Mouse (Mus musculus): ENCODE results near the gene Prg4. TPM values are rescaled to one million over a fixed set of nuclear protein-coding genes. Genes with fewer than 3 reads are reported as not detected.

The Prg4 gene
- 0.37 and 0.63 TPM in 2 replicates for polyA plus RNA-seq (2014; fragmentation: Nextera tagmentation; extraction: Ambion mirVana)

DNA sequence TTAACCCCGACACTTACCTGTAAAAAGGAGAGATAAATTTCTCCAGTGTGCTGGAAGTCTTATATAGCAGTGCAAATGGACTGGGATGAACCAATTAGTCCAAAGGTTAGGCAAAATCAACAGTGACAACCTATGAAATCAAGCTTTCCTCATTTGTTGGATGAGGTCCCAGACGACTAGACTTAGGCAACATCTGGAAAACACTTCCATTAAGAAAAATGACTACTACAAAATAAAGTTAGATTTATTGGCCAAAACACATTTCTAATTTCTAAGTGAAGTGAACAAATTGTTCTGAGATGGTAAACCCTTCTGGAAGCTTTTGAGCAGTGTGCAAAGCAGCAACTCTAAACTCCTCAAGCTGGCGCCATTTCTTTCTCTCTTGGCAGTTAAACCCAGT lies at the start of gene Prg4:
Gene Prg4 (minus strand): TSS at position 34 of the 400 bp plus-strand sequence.
- Histone ChIP-seq H3K4me3 (ENCODE audit: low read depth, low read length) (no peak within 1 kb of the TSS), H3K4me1 (ENCODE audit: control insufficient read depth, insufficient read depth, low read length) (no peaks in the 10 kb centered on the region), H3K9ac (ENCODE audit: low read length) (no peak within 1 kb of the TSS), H3K27ac (ENCODE audit: low read depth, low read length) (no peak within 1 kb of the TSS), H3K9me3 (replicated peaks; ENCODE audit: control insufficient read depth, low read length) (no peaks in the 10 kb centered on the region), H3K4me2 (ENCODE audit: low read length) (no peak within 1 kb of the TSS), H3K27me3 (replicated peaks; ENCODE audit: control insufficient read depth, insufficient read depth, low read length) (no peaks in the 10 kb centered on the region), H3K36me3 (ENCODE audit: control insufficient read depth, insufficient read depth, low read length) (no peaks in the 10 kb centered on the region)
- no peak for DNase-seq (ENCODE audit: low spot score)
- ATAC-seq, result no peak
- 84% methylated on average over 3 of the region's 3 CpGs for WGBS

DNA sequence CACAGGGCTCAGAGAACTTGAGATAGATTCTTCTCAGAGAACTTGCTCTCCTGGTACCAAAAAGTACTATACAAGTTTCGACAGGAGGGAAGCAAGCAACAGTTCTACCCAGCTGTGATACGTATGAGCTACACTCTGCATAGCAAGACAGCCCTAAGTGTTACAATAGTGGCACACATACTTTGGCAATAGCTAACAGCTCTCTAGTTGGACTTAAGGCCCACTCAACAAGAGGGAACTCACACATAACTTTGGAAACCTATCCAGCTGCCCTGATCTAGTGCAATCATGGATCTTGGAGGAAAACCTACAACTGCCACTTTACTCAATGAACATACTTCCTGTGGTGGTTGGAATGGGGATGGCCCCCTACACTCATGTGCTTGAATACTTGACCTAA lies 47.1 kb upstream of the Prg4 start:
- Histone ChIP-seq H3K4me2 (ENCODE audit: low read length) (no peak overlapping the region), H3K4me3 (ENCODE audit: low read depth, low read length) (no peak overlapping the region), H3K27me3 (replicated peaks; ENCODE audit: control insufficient read depth, insufficient read depth, low read length) (no peaks in the 10 kb centered on the region), H3K9me3 (replicated peaks; ENCODE audit: control insufficient read depth, low read length) (no peaks in the 10 kb centered on the region), H3K36me3 (ENCODE audit: control insufficient read depth, insufficient read depth, low read length) (no peaks in the 10 kb centered on the region), H3K9ac (ENCODE audit: low read length) (no peak overlapping the region), H3K4me1 (ENCODE audit: control insufficient read depth, insufficient read depth, low read length) (no peaks in the 10 kb centered on the region), H3K27ac (ENCODE audit: low read depth, low read length) (no peak overlapping the region)
- 92% methylated on average over 2 of the region's 2 CpGs for WGBS
- DNase-seq (ENCODE audit: low spot score), result no peak
- no peak for ATAC-seq

DNA sequence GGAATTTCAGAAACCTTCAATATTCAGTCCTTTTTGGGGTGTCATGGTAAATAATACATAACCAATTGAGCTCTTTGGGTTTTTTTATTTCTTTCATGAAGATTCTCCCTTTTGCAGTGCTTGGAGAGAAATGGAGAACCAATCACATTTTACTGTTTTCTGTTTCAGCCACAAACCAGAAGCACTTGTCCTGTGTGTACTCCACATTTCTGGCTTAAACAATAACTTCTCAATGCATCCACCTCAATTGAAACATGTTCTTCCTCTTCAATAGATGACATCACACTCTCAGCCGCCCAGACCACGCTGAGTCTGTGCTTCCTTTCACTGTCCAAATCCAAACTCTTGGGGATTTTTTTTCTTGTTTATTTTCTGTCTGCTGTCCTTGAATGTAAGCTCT lies 39.8 kb upstream of the Prg4 start:
- Histone ChIP-seq H3K36me3 (ENCODE audit: control insufficient read depth, insufficient read depth, low read length) (no peaks in the 10 kb centered on the region), H3K4me1 (ENCODE audit: control insufficient read depth, insufficient read depth, low read length) (no peaks in the 10 kb centered on the region), H3K4me2 (ENCODE audit: low read length) (no peak overlapping the region), H3K4me3 (ENCODE audit: low read depth, low read length) (no peak overlapping the region), H3K27ac (ENCODE audit: low read depth, low read length) (no peak overlapping the region), H3K9me3 (replicated peaks; ENCODE audit: control insufficient read depth, low read length) (no peaks in the 10 kb centered on the region), H3K27me3 (replicated peaks; ENCODE audit: control insufficient read depth, insufficient read depth, low read length) (no peaks in the 10 kb centered on the region), H3K9ac (ENCODE audit: low read length) (no peak overlapping the region)
- ATAC-seq (no peak), DNase-seq (ENCODE audit: low spot score) (no peak)
- 56% methylated on average over 2 of the region's 2 CpGs for whole genome bisulfite sequencing

DNA sequence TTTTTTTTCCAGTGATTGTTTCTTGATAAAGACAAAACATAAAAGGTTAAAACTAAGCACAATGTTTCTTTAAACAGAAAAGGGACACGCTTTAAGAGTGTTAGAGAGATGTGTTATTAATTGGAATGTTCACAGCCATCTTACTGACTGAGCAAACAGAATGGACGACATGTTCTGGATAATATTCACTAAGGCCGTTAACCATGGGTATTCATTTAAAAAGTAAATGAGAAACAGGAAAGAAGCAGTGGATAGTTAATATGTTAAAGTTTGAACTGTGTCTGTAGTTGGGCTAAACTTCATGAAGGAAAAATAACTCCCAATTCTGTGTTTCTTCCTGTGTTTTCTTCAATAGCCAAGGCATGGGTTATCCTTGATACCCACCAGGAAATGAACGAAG lies 37.4 kb upstream of the Prg4 start:
- Histone ChIP-seq H3K4me3 (ENCODE audit: low read depth, low read length) (no peak overlapping the region), H3K27ac (ENCODE audit: low read depth, low read length) (no peak overlapping the region), H3K27me3 (replicated peaks; ENCODE audit: control insufficient read depth, insufficient read depth, low read length) (no peaks in the 10 kb centered on the region), H3K9me3 (replicated peaks; ENCODE audit: control insufficient read depth, low read length) (peaks cover 4% of the 10 kb centered on the region; the same call in 1 of the 2 replicates), H3K36me3 (ENCODE audit: control insufficient read depth, insufficient read depth, low read length) (no peaks in the 10 kb centered on the region), H3K4me2 (ENCODE audit: low read length) (no peak overlapping the region), H3K4me1 (ENCODE audit: control insufficient read depth, insufficient read depth, low read length) (no peaks in the 10 kb centered on the region), H3K9ac (ENCODE audit: low read length) (no peak overlapping the region)
- WGBS, result 75% methylated on average over 4 of the region's 4 CpGs
- no peak for DNase-seq (ENCODE audit: low spot score)
- ATAC-seq, result no peak

DNA sequence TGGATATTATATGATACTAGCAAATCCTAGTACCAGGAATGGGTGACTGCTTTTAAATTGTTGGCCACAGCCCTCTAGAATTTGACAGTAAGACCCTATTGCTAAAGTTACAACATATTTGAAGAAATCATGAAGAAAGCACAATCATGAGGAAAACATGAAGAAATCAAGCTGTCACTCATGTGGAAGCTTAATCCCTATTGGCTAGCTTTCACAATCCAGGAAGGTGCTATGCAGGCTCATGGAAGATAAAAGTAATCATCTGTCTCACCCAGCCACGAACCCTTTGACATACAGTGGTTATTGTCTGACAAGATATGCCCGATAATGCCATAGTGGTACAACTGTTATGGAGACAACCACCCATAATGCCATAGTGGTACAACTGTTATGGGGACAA lies 32.2 kb upstream of the Prg4 start:
- ATAC-seq, result no peak
- peaks cover 4% of the 10 kb centered on the region; the same call in 1 of the 2 replicates for H3K9me3 ChIP-seq (replicated peaks; ENCODE audit: control insufficient read depth, low read length)
- no peak overlapping the region for H3K9ac ChIP-seq (ENCODE audit: low read length)
- no peaks in the 10 kb centered on the region for H3K36me3 ChIP-seq (ENCODE audit: control insufficient read depth, insufficient read depth, low read length)
- no peak for DNase-seq (ENCODE audit: low spot score)
- no peaks in the 10 kb centered on the region for H3K27me3 ChIP-seq (replicated peaks; ENCODE audit: control insufficient read depth, insufficient read depth, low read length)
- H3K4me3 ChIP-seq (ENCODE audit: low read depth, low read length), result no peak overlapping the region
- 81% methylated on average over 2 of the region's 2 CpGs for WGBS
- H3K4me2 ChIP-seq (ENCODE audit: low read length), result no peak overlapping the region
- no peak overlapping the region for H3K27ac ChIP-seq (ENCODE audit: low read depth, low read length)
- no peaks in the 10 kb centered on the region for H3K4me1 ChIP-seq (ENCODE audit: control insufficient read depth, insufficient read depth, low read length)

DNA sequence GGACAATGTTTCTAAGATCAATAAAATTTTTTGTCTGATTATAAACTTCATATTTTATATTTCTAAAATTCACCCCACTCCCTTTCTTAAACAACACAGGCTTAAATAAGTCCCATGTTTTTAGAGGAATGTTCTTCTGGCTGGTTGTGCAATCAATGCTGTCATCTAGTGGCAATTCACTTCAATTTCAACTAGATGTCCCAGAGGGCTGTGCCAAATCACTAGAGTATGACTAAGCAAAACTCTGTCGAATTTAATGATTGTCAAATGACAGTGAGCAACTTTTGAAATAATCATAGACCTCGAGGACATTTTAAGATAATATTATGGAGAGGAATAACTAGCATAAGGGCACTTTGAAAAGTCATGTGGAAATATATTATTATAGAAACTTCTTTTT lies 31.7 kb upstream of the Prg4 start:
- H3K36me3 ChIP-seq (ENCODE audit: control insufficient read depth, insufficient read depth, low read length), result no peaks in the 10 kb centered on the region
- H3K9ac ChIP-seq (ENCODE audit: low read length), result no peak overlapping the region
- ATAC-seq (no peak), DNase-seq (ENCODE audit: low spot score) (no peak)
- H3K4me3 ChIP-seq (ENCODE audit: low read depth, low read length), result no peak overlapping the region
- peaks cover 4% of the 10 kb centered on the region; the same call in 1 of the 2 replicates for H3K9me3 ChIP-seq (replicated peaks; ENCODE audit: control insufficient read depth, low read length)
- no peaks in the 10 kb centered on the region for H3K4me1 ChIP-seq (ENCODE audit: control insufficient read depth, insufficient read depth, low read length)
- no peak overlapping the region for H3K27ac ChIP-seq (ENCODE audit: low read depth, low read length)
- no peak overlapping the region for H3K4me2 ChIP-seq (ENCODE audit: low read length)
- H3K27me3 ChIP-seq (replicated peaks; ENCODE audit: control insufficient read depth, insufficient read depth, low read length), result no peaks in the 10 kb centered on the region
- 71% methylated on average over 2 of the region's 2 CpGs for WGBS

DNA sequence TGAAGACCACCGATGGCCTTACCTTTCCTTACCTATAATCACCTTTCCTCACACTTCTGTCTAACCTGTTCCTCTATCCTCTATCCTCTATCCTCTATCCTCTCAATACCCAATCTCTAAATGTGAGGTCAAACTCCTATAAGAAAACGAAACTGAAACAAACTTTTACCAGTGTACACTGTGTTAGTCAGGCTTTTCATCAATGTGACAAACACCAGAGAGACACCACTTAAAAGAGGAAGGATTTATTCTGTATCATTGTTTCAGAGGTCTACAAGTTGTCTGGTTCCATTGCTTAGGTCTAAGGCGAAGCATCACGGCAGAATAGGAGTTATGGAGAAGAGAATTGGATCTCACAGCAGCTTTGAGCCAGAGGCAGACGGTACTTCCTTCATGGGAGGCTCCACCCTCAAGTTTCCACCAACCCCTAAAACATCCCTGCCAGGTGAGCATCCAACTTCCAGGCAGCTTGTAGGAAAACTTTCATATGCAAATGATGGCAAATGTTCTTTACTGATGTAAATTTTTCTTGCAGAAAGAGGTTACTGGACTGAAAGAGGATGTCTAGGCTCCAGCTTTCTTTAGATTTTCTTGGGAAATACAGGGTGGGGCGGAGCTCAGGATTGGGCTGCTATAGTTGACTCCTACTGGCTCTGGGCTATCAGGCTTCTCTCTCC lies 30.8 kb upstream of the Prg4 start:
- H3K27ac ChIP-seq (ENCODE audit: low read depth, low read length), result no peak overlapping the region
- no peaks in the 10 kb centered on the region for H3K36me3 ChIP-seq (ENCODE audit: control insufficient read depth, insufficient read depth, low read length)
- H3K27me3 ChIP-seq (replicated peaks; ENCODE audit: control insufficient read depth, insufficient read depth, low read length), result no peaks in the 10 kb centered on the region
- H3K9me3 ChIP-seq (replicated peaks; ENCODE audit: control insufficient read depth, low read length), result peaks cover 4% of the 10 kb centered on the region; the same call in 1 of the 2 replicates
- ATAC-seq, result no peak
- no peak overlapping the region for H3K9ac ChIP-seq (ENCODE audit: low read length)
- H3K4me2 ChIP-seq (ENCODE audit: low read length), result no peak overlapping the region
- H3K4me3 ChIP-seq (ENCODE audit: low read depth, low read length), result no peak overlapping the region
- WGBS, result 84% methylated on average over 6 of the region's 6 CpGs
- H3K4me1 ChIP-seq (ENCODE audit: control insufficient read depth, insufficient read depth, low read length), result no peaks in the 10 kb centered on the region
- no peak for DNase-seq (ENCODE audit: low spot score)

DNA sequence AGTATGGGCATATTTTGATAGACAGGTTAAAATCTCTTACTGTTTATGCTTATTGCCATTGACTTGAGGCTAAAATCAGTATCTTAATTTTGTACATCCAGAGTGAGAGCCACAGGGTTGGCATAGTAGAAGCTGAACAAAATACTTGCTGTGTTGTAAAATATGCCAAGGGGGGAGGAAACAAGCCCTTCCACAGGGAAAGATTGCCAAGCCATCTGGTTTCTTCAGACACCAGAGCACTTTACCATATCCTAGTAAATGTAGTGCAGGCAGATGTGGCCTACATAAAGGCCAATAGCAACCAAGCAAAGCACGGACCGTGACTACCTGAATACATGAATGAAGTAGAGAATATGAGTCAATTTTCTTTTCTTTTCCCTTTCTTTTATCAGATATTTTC lies 23.2 kb upstream of the Prg4 start:
- Histone ChIP-seq H3K9me3 (replicated peaks; ENCODE audit: control insufficient read depth, low read length) (no peaks in the 10 kb centered on the region), H3K27ac (ENCODE audit: low read depth, low read length) (no peak overlapping the region), H3K36me3 (ENCODE audit: control insufficient read depth, insufficient read depth, low read length) (no peaks in the 10 kb centered on the region), H3K9ac (ENCODE audit: low read length) (no peak overlapping the region), H3K27me3 (replicated peaks; ENCODE audit: control insufficient read depth, insufficient read depth, low read length) (no peaks in the 10 kb centered on the region), H3K4me1 (ENCODE audit: control insufficient read depth, insufficient read depth, low read length) (no peaks in the 10 kb centered on the region), H3K4me2 (ENCODE audit: low read length) (no peak overlapping the region), H3K4me3 (ENCODE audit: low read depth, low read length) (no peak overlapping the region)
- 93% methylated on average over 2 of the region's 2 CpGs for WGBS
- ATAC-seq, result no peak
- DNase-seq (ENCODE audit: low spot score), result peak; percentile 20

DNA sequence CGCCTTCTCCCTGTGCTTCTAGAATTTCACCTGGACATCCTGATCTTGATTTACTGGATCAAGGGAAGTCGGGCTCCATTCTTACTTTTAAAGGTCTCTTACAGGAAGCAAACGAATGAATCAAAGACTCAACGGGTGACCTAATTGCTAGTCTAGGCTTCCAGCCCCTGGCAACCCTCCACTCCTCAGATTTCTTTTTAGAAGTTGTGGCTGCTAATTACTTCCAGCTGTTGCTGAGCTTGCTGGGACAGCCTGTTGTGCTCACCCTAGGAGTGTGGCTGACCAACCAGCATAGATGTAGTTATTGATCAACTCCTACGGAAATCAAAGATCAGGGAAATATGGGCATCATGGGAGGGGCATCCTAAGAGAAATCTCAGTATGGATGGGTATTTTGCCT lies 14.7 kb upstream of the Prg4 start:
- DNase-seq (ENCODE audit: low spot score) (no peak), ATAC-seq (no peak)
- Histone ChIP-seq H3K36me3 (ENCODE audit: control insufficient read depth, insufficient read depth, low read length) (no peaks in the 10 kb centered on the region), H3K4me2 (ENCODE audit: low read length) (no peak overlapping the region), H3K4me1 (ENCODE audit: control insufficient read depth, insufficient read depth, low read length) (no peaks in the 10 kb centered on the region), H3K27me3 (replicated peaks; ENCODE audit: control insufficient read depth, insufficient read depth, low read length) (no peaks in the 10 kb centered on the region), H3K27ac (ENCODE audit: low read depth, low read length) (no peak overlapping the region), H3K9me3 (replicated peaks; ENCODE audit: control insufficient read depth, low read length) (no peaks in the 10 kb centered on the region), H3K9ac (ENCODE audit: low read length) (no peak overlapping the region), H3K4me3 (ENCODE audit: low read depth, low read length) (no peak overlapping the region)
- 74% methylated on average over 5 of the region's 5 CpGs for WGBS
